ENCODE assay signal across 8 mouse cellular contexts in genomic region chr14:120433931-120434398, GRCm38 (mm10). TPM values are rescaled to one million over a fixed set of nuclear protein-coding genes. Genes with fewer than 3 reads are reported as not detected.
DNase-seq lines count a peak whose midpoint lies in the region; ATAC-seq lines count a peak whose summit lies in the region.
"Had no signal": no experiment of that assay in that cellular context is flagged by ENCODE, and none has a peak within 500 bp of the region (broad histone marks: within the 10 kb centered on the region; RNA-seq: fewer than 3 reads in every experiment).

No protein-coding gene starts in this region.

- H3K36me3 ChIP-seq in embryonic facial prominence, embryonic 14.5 days (ENCODE audit: control insufficient read depth, insufficient read depth, low read length) = peaks cover 35% of the 10 kb centered on the region

- 33% methylated on average over 8 of the region's 8 CpGs for WGBS in embryonic facial prominence, embryonic 14.5 days

- 0 out of 2 replicates have a peak, but pooled peaks cover 3% of the 10 kb centered on the region for H3K9me3 ChIP-seq in embryonic facial prominence, embryonic 14.5 days (ENCODE audit: control insufficient read depth, low read length)

- H3K4me3 ChIP-seq in embryonic facial prominence, embryonic 14.5 days (ENCODE audit: low read depth, low read length) = no peak overlapping the region
- H3K4me3 ChIP-seq: erythroblast, embryonic 14.5 days had no signal

- ATAC-seq in embryonic facial prominence, embryonic 14.5 days (ENCODE audit: low read depth) = peak; percentile 54
- ATAC-seq in megakaryocyte progenitor cell, adult 5-6 weeks (replicated peaks; ENCODE audit: poor library complexity) = peak; percentile 94

- H3K9ac ChIP-seq in embryonic facial prominence, embryonic 14.5 days (ENCODE audit: low read depth, low read length) = no peak overlapping the region

- DNase-seq in layer of hippocampus, adult 9-10 months (ENCODE audit: low spot score) = peak; percentile 35
- no peak for DNase-seq in layer of hippocampus, postnatal 10 days (ENCODE audit: low spot score in 2 of 2)
- peak; percentile 81 for DNase-seq in NIH3T3 (ENCODE audit: low read depth)
- DNase-seq in embryonic facial prominence, embryonic 14.5 days (ENCODE audit: low spot score) = peak; percentile 75
- no peak for DNase-seq in thymus, postnatal 25 days
- no peak for DNase-seq in left cerebral cortex, adult 9 months (ENCODE audit: low spot score in 2 of 2)

- no peak overlapping the region for H3K4me2 ChIP-seq in embryonic facial prominence, embryonic 14.5 days (ENCODE audit: low read depth, low read length)

- no peaks in the 10 kb centered on the region for H3K27me3 ChIP-seq in embryonic facial prominence, embryonic 14.5 days (replicated peaks; ENCODE audit: control insufficient read depth, insufficient read depth, low read length)

- H3K27ac ChIP-seq in embryonic facial prominence, embryonic 14.5 days (replicated peaks; ENCODE audit: low read depth, low read length) = peak overlapping the region; percentile 77

- peaks cover 4% of the 10 kb centered on the region; the same call in 1 of the 2 replicates for H3K4me1 ChIP-seq in embryonic facial prominence, embryonic 14.5 days (ENCODE audit: control insufficient read depth, insufficient read depth, low read length)

RNA-seq across cellular contexts. Expression of gene Rap2a, which starts 44.3 kb away (rescaled TPM):
- 10 to 100 TPM; 79.1 to 87.2 TPM for total RNA-seq in layer of hippocampus, postnatal 10 days (2021)
- 17.6 and 19.9 TPM in 2 replicates for polyA plus RNA-seq in embryonic facial prominence, embryonic 14.5 days (2014; fragmentation: Nextera tagmentation; extraction: Ambion mirVana)
- 7.3 and 10.0 TPM in 2 replicates for total RNA-seq in megakaryocyte progenitor cell, adult 5-6 weeks (2015)
- total RNA-seq in megakaryocyte progenitor cell, adult 5-6 weeks (2017) = 4.7 and 5.5 TPM in 2 replicates

Comparison
In these comparisons a context has a peak if more than half of its experiments do, and no peak if none do; other contexts are left out.
1. DNase-seq: peak in layer of hippocampus, adult 9-10 months (single experiment), NIH3T3 (single experiment) and embryonic facial prominence, embryonic 14.5 days (single experiment); none in layer of hippocampus, postnatal 10 days (0 of 2), thymus, postnatal 25 days (single experiment) and left cerebral cortex, adult 9 months (0 of 2).
2. RNA of gene Rap2a, which starts 44.3 kb away (total RNA-seq): 79.1 to 87.2 TPM in layer of hippocampus, postnatal 10 days; 4.7 to 10.0 TPM in megakaryocyte progenitor cell, adult 5-6 weeks; every median in the first group is over 4 times any median in the second.